Mouse (Mus musculus) MEL (cell line): ENCODE data around the gene Col9a2. TPM values are rescaled to one million over a fixed set of nuclear protein-coding genes. Genes with fewer than 3 reads are reported as not detected.
A peak's percentile ranks its signal among the peaks of the same experiment; 100 is the strongest.

Experiments used
- DNase-seq: peaks from one replicate; pipeline ENCODE4 v3.0.0; 2011; ENCODE audit warnings: low read depth, low spot score
- H3K27ac ChIP-seq: 2 replicates; pipeline ENCODE4 v1.5.1; 2012; ENCODE audit warnings: low read depth, mild to moderate bottlenecking, control low read depth, low read length, moderate library complexity; ENCODE audit not compliant: control insufficient read depth
- H3K27me3 ChIP-seq, 2 experiments: fragments of 150-350 bp in 1 of 2; sonication (generic) in 1 of 2; 2 replicates each; pipeline ENCODE4 v1.6.1; 2012; ENCODE audit warnings: low read length in 2 of 2, mild to moderate bottlenecking in 2 of 2, improper control_type of control experiment in 1 of 2, moderate library complexity in 1 of 2; ENCODE audit not compliant: insufficient read depth in 2 of 2, control insufficient read depth in 1 of 2
- H3K36me3 ChIP-seq, 2 experiments: 2 replicates each; pipeline ENCODE4 v1.6.1; 2012 to 2014; ENCODE audit warnings: low read length in 2 of 2, improper control_type of control experiment in 1 of 2, inconsistent platforms in 1 of 2, mild to moderate bottlenecking in 1 of 2; ENCODE audit not compliant: insufficient read depth in 2 of 2, control insufficient read depth in 1 of 2
- H3K4me1 ChIP-seq, 2 experiments: fragments of 150-350 bp in 1 of 2; sonication (generic) in 1 of 2; 2 replicates each; pipeline ENCODE4 v1.6.1; 2012; ENCODE audit warnings: low read length in 2 of 2, improper control_type of control experiment in 1 of 2, mild to moderate bottlenecking in 1 of 2; ENCODE audit not compliant: insufficient read depth in 2 of 2, control insufficient read depth in 1 of 2
- H3K4me3 ChIP-seq, 2 experiments: fragments of 150-350 bp in 1 of 2; sonication (generic) in 1 of 2; 2 replicates each; pipeline ENCODE4 v1.5.1; 2012; ENCODE audit warnings: low read depth in 2 of 2, low read length in 2 of 2, mild to moderate bottlenecking in 2 of 2, moderate library complexity in 2 of 2, control low read depth in 1 of 2, improper control_type of control experiment in 1 of 2; ENCODE audit not compliant: control insufficient read depth in 1 of 2, insufficient read depth in 1 of 2
- H3K79me2 ChIP-seq: 2 replicates; pipeline ENCODE4 v1.6.1; 2012; ENCODE audit warnings: mild to moderate bottlenecking, low read length, moderate library complexity; ENCODE audit not compliant: control insufficient read depth, poor library complexity, insufficient read depth
- H3K9ac ChIP-seq: 2 replicates; pipeline ENCODE4 v1.6.1; 2012; ENCODE audit warnings: low read depth, mild to moderate bottlenecking, control low read depth, low read length, moderate library complexity; ENCODE audit not compliant: control insufficient read depth, poor library complexity, severe bottlenecking
- H3K9me3 ChIP-seq: fragments of 150-350 bp; sonication (generic); replicated peaks from 2 replicates; pipeline ENCODE4 v1.6.1; 2012; ENCODE audit warnings: mild to moderate bottlenecking, low read length, improper control_type of control experiment, moderate library complexity; ENCODE audit not compliant: insufficient read depth
- CHD2 ChIP-seq: IDR thresholded peaks from 2 replicates; pipeline ENCODE4 v1.6.1; 2011; ENCODE audit warnings: low read length, improper control_type of control experiment
- ELF1 ChIP-seq: IDR thresholded peaks from 2 replicates; pipeline ENCODE4 v1.6.1; 2014; ENCODE audit warnings: low read depth, mild to moderate bottlenecking, inconsistent platforms, low read length, improper control_type of control experiment, moderate library complexity
- EP300 ChIP-seq, 2 experiments: IDR thresholded peaks; 2 replicates each; pipeline ENCODE4 v1.6.1; 2011; ENCODE audit warnings: improper control_type of control experiment in 2 of 2, low read length in 2 of 2, low read depth in 1 of 2, mild to moderate bottlenecking in 1 of 2
- ETS1 ChIP-seq: IDR thresholded peaks from 2 replicates; pipeline ENCODE4 v1.6.1; 2012; ENCODE audit warnings: low read depth, mild to moderate bottlenecking, inconsistent platforms, low read length, improper control_type of control experiment, moderate library complexity
- GABPA ChIP-seq: IDR thresholded peaks from 2 replicates; pipeline ENCODE4 v1.6.1; 2012; ENCODE audit warnings: low read depth, mild to moderate bottlenecking, inconsistent platforms, low read length, improper control_type of control experiment, moderate library complexity
- GATA1 ChIP-seq: IDR thresholded peaks from 2 replicates; pipeline ENCODE4 v1.6.1; 2011; ENCODE audit warnings: low read depth, low read length, improper control_type of control experiment
- JUND ChIP-seq: IDR thresholded peaks from 2 replicates; pipeline ENCODE4 v1.6.1; 2011; ENCODE audit warnings: low read depth, mild to moderate bottlenecking, improper control_type of control experiment, low read length
- KAT2A ChIP-seq: conservative IDR thresholded peaks from 2 replicates; pipeline ENCODE4 v1.6.1; 2012; ENCODE audit warnings: low read depth, low read length, improper control_type of control experiment, inconsistent platforms
- MAFK ChIP-seq: IDR thresholded peaks from 2 replicates; pipeline ENCODE4 v1.6.1; 2011; ENCODE audit warnings: low read depth, mild to moderate bottlenecking, low read length, improper control_type of control experiment, borderline replicate concordance
- MAZ ChIP-seq: IDR thresholded peaks from 2 replicates; pipeline ENCODE4 v1.6.1; 2012; ENCODE audit warnings: low read depth, mild to moderate bottlenecking, inconsistent platforms, low read length, improper control_type of control experiment
- MXI1 ChIP-seq: IDR thresholded peaks from 2 replicates; pipeline ENCODE4 v1.6.1; 2011; ENCODE audit warnings: mild to moderate bottlenecking, low read depth, low read length, improper control_type of control experiment
- MYB ChIP-seq: IDR thresholded peaks from 2 replicates; pipeline ENCODE4 v1.6.1; 2011; ENCODE audit warnings: mild to moderate bottlenecking, low read depth, low read length, improper control_type of control experiment
- NELFE ChIP-seq: IDR thresholded peaks from 2 replicates; pipeline ENCODE4 v1.6.1; 2011; ENCODE audit warnings: low read depth, low read length, improper control_type of control experiment
- NRF1 ChIP-seq: IDR thresholded peaks from 2 replicates; pipeline ENCODE4 v1.6.1; 2014; ENCODE audit warnings: low read depth, mild to moderate bottlenecking, inconsistent platforms, low read length, improper control_type of control experiment, moderate library complexity; ENCODE audit not compliant: poor library complexity, insufficient read depth, severe bottlenecking
- RCOR1 ChIP-seq: IDR thresholded peaks from 2 replicates; pipeline ENCODE4 v1.6.1; 2012; ENCODE audit warnings: low read depth, mild to moderate bottlenecking, inconsistent platforms, low read length, improper control_type of control experiment
- SIN3A ChIP-seq: IDR thresholded peaks from 2 replicates; pipeline ENCODE4 v1.6.1; 2012; ENCODE audit warnings: low read length, improper control_type of control experiment, inconsistent platforms
- TAL1 ChIP-seq: IDR thresholded peaks from 2 replicates; pipeline ENCODE4 v1.6.1; 2012; ENCODE audit warnings: mild to moderate bottlenecking, inconsistent platforms, low read length, moderate library complexity, mixed read lengths
- TBP ChIP-seq: IDR thresholded peaks from 2 replicates; pipeline ENCODE4 v1.8.0; 2011; ENCODE audit warnings: low read depth, low read length, improper control_type of control experiment
- TCF12 ChIP-seq: IDR thresholded peaks from 2 replicates; pipeline ENCODE4 v1.6.1; 2014; ENCODE audit warnings: low read depth, mild to moderate bottlenecking, inconsistent platforms, low read length, improper control_type of control experiment, moderate library complexity
- UBTF ChIP-seq: IDR thresholded peaks from 2 replicates; pipeline ENCODE4 v1.6.1; 2012; ENCODE audit warnings: low read depth, mild to moderate bottlenecking, inconsistent platforms, low read length, improper control_type of control experiment, moderate library complexity, borderline replicate concordance; ENCODE audit not compliant: insufficient read depth
- USF2 ChIP-seq, 2 experiments: IDR thresholded peaks; 2 replicates each; pipeline ENCODE4 v1.6.1; 2011 to 2012; ENCODE audit warnings: improper control_type of control experiment in 2 of 2, low read length in 2 of 2, borderline replicate concordance in 1 of 2, inconsistent platforms in 1 of 2, low read depth in 1 of 2, mild to moderate bottlenecking in 1 of 2; ENCODE audit not compliant: insufficient read depth in 1 of 2
- ZMIZ1 ChIP-seq: IDR thresholded peaks from 2 replicates; pipeline ENCODE4 v1.6.1; 2012; ENCODE audit warnings: low read depth, mild to moderate bottlenecking, inconsistent platforms, low read length, improper control_type of control experiment, moderate library complexity
- polyA plus RNA-seq, 2 experiments: library from polyadenylated mRNA; stranded (reverse) in 1 of 2; unstranded in 1 of 2; fragments of >175 nt in 1 of 2; fragments of >200 nt in 1 of 2; gene quantifications; 2 replicates each; pipeline versions ENCODE4 v1.2.1 to v1.2.4; 2012; ENCODE audit warnings: low replicate concordance in 2 of 2, low read depth in 1 of 2; ENCODE audit not compliant: insufficient read length in 2 of 2, insufficient read depth in 1 of 2, missing spikeins in 1 of 2
- total RNA-seq: library from RNA; depleted of rRNA; stranded (reverse); fragments of 300-350 nt; gene quantifications from 2 replicates; pipeline ENCODE4 v1.2.3, GENCODE M21; 2012

The Col9a2 gene
- total and polyA plus RNA-seq, 3 experiments: 0.12 TPM; not detected in 2

- H3K27ac ChIP-seq: peak overlapping the region; percentile 83
- DNase-seq: peak; percentile 57
- H3K9me3 ChIP-seq: no peaks in the 10 kb centered on the region
- peaks cover 39% of the 10 kb centered on the region for H3K79me2 ChIP-seq
- H3K27me3 ChIP-seq: no peaks in the 10 kb centered on the region
- H3K4me1 ChIP-seq: peaks cover 13 to 40% of the 10 kb centered on the region in 2 experiments
- peaks cover 0 to 47% of the 10 kb centered on the region in 2 experiments; a peak in 2 of 4 replicates for H3K36me3 ChIP-seq
- peak overlapping the region; percentile 91 for H3K9ac ChIP-seq
- TF ChIP-seq USF2 (IDR thresholded peaks at IDR 0.05; ENCODE audit: borderline replicate concordance in 1 of 2, insufficient read depth in 1 of 2, low read depth in 1 of 2, low read length in 2 of 2) (no peak), NELFE (peak; percentile 27; the same call in 1 of the 2 replicates), MYB (no peak), CHD2 (no peak), GABPA (no peak), NRF1 (no peak), ETS1 (no peak), JUND (no peak), ZMIZ1 (no peak), MAZ (peak; percentile 66; the same call in 1 of the 2 replicates), MAFK (no peak), TBP (no peak), MXI1 (peak; percentile 60; the same call in 1 of the 2 replicates), ELF1 (0 out of 2 replicates have a peak, but pooled peaks have one; percentile 12), GATA1 (no peak), TAL1 (peak; percentile 74), UBTF (0 out of 2 replicates have a peak, but pooled peaks have one; percentile 9), RCOR1 (no peak), KAT2A (no peak), SIN3A (peak; percentile 68), TCF12 (no peak), EP300 (IDR thresholded peaks at IDR 0.05; ENCODE audit: low read depth in 1 of 2, low read length in 2 of 2) (no peak; a peak in 1 of 4 replicates)
- peak overlapping the region; percentile 80 to 94 for H3K4me3 ChIP-seq
These were observed 22.9 kb upstream of the Col9a2 start for GRCm38 (mm10) chr4:121016021-121016898.
